Mouse (Mus musculus) cortical plate, adult 2 months (tissue): ENCODE results near the gene Gpr176.

Source experiments
- CTCF ChIP-seq: fragments of 200-500 bp; IDR thresholded peaks from 2 replicates; pipeline ENCODE4 v1.5.1; 2011; ENCODE audit warnings: mild to moderate bottlenecking, control low read depth, low read length; ENCODE audit not compliant: insufficient read depth; ENCODE audit errors: extremely low read depth
- POLR2A ChIP-seq: fragments of 200-500 bp; IDR thresholded peaks from 2 replicates; pipeline ENCODE4 v1.6.1; 2011; ENCODE audit warnings: mild to moderate bottlenecking, low read length, control low read depth; ENCODE audit not compliant: insufficient read depth; ENCODE audit errors: extremely low read depth

- no peak for TF ChIP-seq POLR2A
- no peak for TF ChIP-seq CTCF
These were observed 85.5 kb downstream of the Gpr176 start for GRCm38 (mm10) chr2:118287678-118288077.
